Mouse (Mus musculus) spleen, postnatal 4 days (tissue): ENCODE data around the gene Cpsf3.
A peak's percentile ranks its signal among the peaks of the same experiment; 100 is the strongest.

Experiments
- DNase-seq, 2 experiments: peaks; one replicate each; pipeline ENCODE4 v3.0.0; 2022; ENCODE audit warnings: low spot score in 2 of 2

Cpsf3 gene

GRCm38 (mm10) chr12:21331711-21332110, 46.5 kb downstream of the Cpsf3 start:
- no peak for DNase-seq

GRCm38 (mm10) chr12:21333021-21333420, 47.8 kb downstream of the Cpsf3 start:
- DNase-seq: no peak

GRCm38 (mm10) chr12:21333766-21334165, 48.6 kb downstream of the Cpsf3 start:
- no peak for DNase-seq

GRCm38 (mm10) chr12:21335869-21336268, 50.7 kb downstream of the Cpsf3 start:
- peak in 1 of 2 experiments; percentile 44 for DNase-seq

- DNase-seq: no peak
Observed at GRCm38 (mm10) chr12:21337171-21337570, 52.0 kb downstream of the Cpsf3 start.

- no peak for DNase-seq
Observed at GRCm38 (mm10) chr12:21340674-21341073, 55.5 kb downstream of the Cpsf3 start.

- DNase-seq: no peak
Observed at GRCm38 (mm10) chr12:21346972-21347371, 61.8 kb downstream of the Cpsf3 start.

GRCm38 (mm10) chr12:21350113-21350876, 65.1 kb downstream of the Cpsf3 start:
- DNase-seq: no peak

GRCm38 (mm10) chr12:21353681-21354080, 68.5 kb downstream of the Cpsf3 start:
- no peak for DNase-seq

GRCm38 (mm10) chr12:21362686-21363085, 77.5 kb downstream of the Cpsf3 start:
- no peak for DNase-seq

- no peak for DNase-seq
Observed at GRCm38 (mm10) chr12:21363195-21363594, 78.0 kb downstream of the Cpsf3 start.
